Mouse (Mus musculus) CH12.LX (cell line): ENCODE data around the gene Ccdc58.
"Not testable (repeated sequence)": the region's sequence is repeated elsewhere in the genome, so short reads cannot be mapped to it uniquely, and the experiment has no call there.

Experiments
- CHD2 ChIP-seq: IDR thresholded peaks from 2 replicates; pipeline ENCODE4 v1.6.1; 2011; ENCODE audit warnings: low read length, improper control_type of control experiment
- CTCF ChIP-seq, 2 experiments: IDR thresholded peaks in 1 of 2; conservative IDR thresholded peaks in 1 of 2; 2 replicates each; pipeline ENCODE4 v1.5.1; 2011 to 2012; ENCODE audit warnings: low read depth in 2 of 2, low read length in 2 of 2, improper control_type of control experiment in 1 of 2, inconsistent platforms in 1 of 2, mild to moderate bottlenecking in 1 of 2, moderate library complexity in 1 of 2
- E2F4 ChIP-seq: IDR thresholded peaks from 2 replicates; pipeline ENCODE4 v1.6.1; 2011; ENCODE audit warnings: low read depth, low read length, improper control_type of control experiment; ENCODE audit not compliant: insufficient replicate concordance
- EP300 ChIP-seq: IDR thresholded peaks from 2 replicates; pipeline ENCODE4 v1.6.1; 2011; ENCODE audit warnings: low read length, improper control_type of control experiment
- ETS1 ChIP-seq: conservative IDR thresholded peaks from 2 replicates; pipeline ENCODE4 v1.6.1; 2012; ENCODE audit warnings: low read depth, mild to moderate bottlenecking, inconsistent platforms, low read length, improper control_type of control experiment, moderate library complexity
- GABPA ChIP-seq: IDR thresholded peaks from 2 replicates; pipeline ENCODE4 v1.6.1; 2012; ENCODE audit warnings: low read depth, low read length, improper control_type of control experiment, inconsistent platforms; ENCODE audit not compliant: insufficient replicate concordance
- JUN ChIP-seq: IDR thresholded peaks from 2 replicates; pipeline ENCODE4 v1.6.1; 2011; ENCODE audit warnings: low read depth, mild to moderate bottlenecking, low read length, improper control_type of control experiment, moderate library complexity; ENCODE audit not compliant: insufficient read depth
- JUND ChIP-seq: conservative IDR thresholded peaks from 2 replicates; pipeline ENCODE4 v1.6.1; 2011; ENCODE audit warnings: low read depth, low read length, improper control_type of control experiment
- MXI1 ChIP-seq: IDR thresholded peaks from 2 replicates; pipeline ENCODE4 v1.6.1; 2011; ENCODE audit warnings: mild to moderate bottlenecking, low read depth, low read length, improper control_type of control experiment
- PAX5 ChIP-seq: IDR thresholded peaks from 2 replicates; pipeline ENCODE4 v1.6.1; 2012; ENCODE audit warnings: low read length, inconsistent platforms, mixed read lengths
- POLR2A ChIP-seq: IDR thresholded peaks from 2 replicates; pipeline ENCODE4 v1.6.1; 2011; ENCODE audit warnings: low read depth, mild to moderate bottlenecking, improper control_type of control experiment, low read length
- RAD21 ChIP-seq: IDR thresholded peaks from 2 replicates; pipeline ENCODE4 v1.6.1; 2011; ENCODE audit warnings: low read depth, mild to moderate bottlenecking, low read length, improper control_type of control experiment, moderate library complexity
- RCOR1 ChIP-seq: conservative IDR thresholded peaks from 2 replicates; pipeline ENCODE4 v1.6.1; 2012; ENCODE audit warnings: low read depth, mild to moderate bottlenecking, inconsistent platforms, low read length, improper control_type of control experiment
- SMC3 ChIP-seq: IDR thresholded peaks from 2 replicates; pipeline ENCODE4 v1.6.1; 2011; ENCODE audit warnings: low read depth, low read length, improper control_type of control experiment

DNA sequence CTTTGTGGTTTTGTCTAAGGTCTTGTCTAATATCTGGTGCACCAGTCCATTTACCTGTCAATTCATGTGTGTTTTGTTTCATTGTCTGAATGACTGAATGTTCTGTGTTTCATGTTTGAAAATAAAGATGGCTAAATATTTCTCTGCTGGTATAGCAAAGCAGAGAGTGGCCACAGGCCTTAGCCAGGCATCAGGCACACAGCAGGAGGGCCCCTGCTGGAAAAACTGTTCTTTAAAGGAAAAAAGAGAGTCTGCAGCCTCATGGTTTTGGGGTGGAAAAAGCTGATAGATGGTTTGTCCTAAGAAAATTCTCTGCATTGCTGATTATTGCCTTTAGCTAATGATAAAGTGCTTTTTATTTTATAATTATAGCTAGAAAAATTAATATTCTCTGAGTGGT is 40.0 kb downstream of the Ccdc58 start:
- not testable (repeated sequence) for TF ChIP-seq POLR2A; RCOR1; CTCF (conservative IDR thresholded peaks at IDR 0.05 in 1 of 2, IDR thresholded peaks at IDR 0.05 in 1 of 2; ENCODE audit: low read depth in 2 of 2, low read length in 2 of 2); GABPA; SMC3; CHD2; JUN; PAX5; MXI1; ETS1; JUND; RAD21; E2F4; EP300
